Mouse (Mus musculus) thymus, adult 2 months (tissue): Measurements from ENCODE around the gene Cep57l1.

Source experiments
- CTCF ChIP-seq: fragments of 200-500 bp; IDR thresholded peaks from 2 replicates; pipeline ENCODE4 v1.5.1; 2012; ENCODE audit warnings: mild to moderate bottlenecking, control low read depth, low read length, moderate library complexity, borderline replicate concordance; ENCODE audit not compliant: control insufficient read depth, poor library complexity, insufficient read depth; ENCODE audit errors: extremely low read depth
- POLR2A ChIP-seq: fragments of 200-500 bp; IDR thresholded peaks from 2 replicates; pipeline ENCODE4 v1.6.1; 2012; ENCODE audit warnings: mild to moderate bottlenecking, low read length, control low read depth, moderate library complexity; ENCODE audit not compliant: control insufficient read depth, poor library complexity, insufficient read depth; ENCODE audit errors: extremely low read depth

- TF ChIP-seq CTCF (no peak), POLR2A (no peak)
Measured at GRCm38 (mm10) chr10:41733214-41733613, 76.5 kb downstream of the Cep57l1 start.
